Mouse (Mus musculus) small intestine, adult 2 months (tissue): ENCODE data around the gene Dcaf12.

Experiments used
- CTCF ChIP-seq: fragments of 200-500 bp; IDR thresholded peaks from 2 replicates; pipeline ENCODE4 v1.5.1; 2012; ENCODE audit warnings: low read depth, mild to moderate bottlenecking, control low read depth, inconsistent platforms, low read length, moderate library complexity, mixed read lengths; ENCODE audit not compliant: insufficient replicate concordance, insufficient read length; ENCODE audit errors: extremely low read depth
- POLR2A ChIP-seq: fragments of 200-500 bp; IDR thresholded peaks from 2 replicates; pipeline ENCODE4 v1.6.1; 2012; ENCODE audit warnings: low read depth, mild to moderate bottlenecking, control low read depth, inconsistent platforms, low read length, moderate library complexity

DNA sequence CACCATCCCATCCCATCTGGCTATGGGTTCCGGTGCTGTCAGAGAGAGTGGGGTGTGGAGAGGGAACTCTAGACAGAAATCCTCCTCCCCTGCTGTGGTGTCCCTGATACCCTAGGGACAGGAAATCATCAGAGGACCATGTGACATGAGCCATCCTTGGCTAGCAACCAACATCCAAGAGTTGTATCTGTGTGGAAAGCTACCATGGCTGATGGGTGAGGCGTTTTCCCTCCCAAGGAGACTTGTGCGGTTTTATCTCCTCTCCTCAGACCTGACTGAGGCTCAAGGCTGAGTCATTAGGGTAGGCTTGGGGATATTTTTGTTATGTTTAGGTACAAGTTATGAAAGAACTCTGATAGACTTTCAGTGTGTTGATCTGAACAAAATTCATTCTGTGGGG lies 16.4 kb upstream of the Dcaf12 start:
- TF ChIP-seq CTCF, result no peak
- no peak for TF ChIP-seq POLR2A
